Mouse (Mus musculus) midbrain, embryonic 11.5 days (tissue): ENCODE measurements around the gene 9130213A22Rik. TPM values are rescaled to one million over a fixed set of nuclear protein-coding genes. Genes with fewer than 3 reads are reported as not detected.

Experiments used
- ATAC-seq: fragments of 200-750 bp; cut with Nextera tagmentation; 2 replicates; pipeline ENCODE4 v1.8.0; 2017; ENCODE audit warnings: moderate TSS enrichment, moderate library complexity; ENCODE audit not compliant: low FRiP score
- DNase-seq: peaks from one replicate; pipeline ENCODE4 v3.0.0; 2015; ENCODE audit warnings: low spot score; ENCODE audit errors: missing footprints
- H3K27ac ChIP-seq: fragments of 300-500 bp; sonication (generic); 2 replicates; pipeline ENCODE4 v1.5.1; 2014; ENCODE audit warnings: low read depth, low read length
- H3K27me3 ChIP-seq: fragments of 300-500 bp; sonication (generic); 2 replicates; pipeline ENCODE4 v1.6.1; 2014; ENCODE audit warnings: mild to moderate bottlenecking, low read length, moderate library complexity, mixed read lengths; ENCODE audit not compliant: control insufficient read depth, insufficient read depth
- H3K36me3 ChIP-seq: fragments of 300-500 bp; sonication (generic); 2 replicates; pipeline ENCODE4 v1.6.1; 2014; ENCODE audit warnings: mild to moderate bottlenecking, low read length, moderate library complexity, mixed read lengths; ENCODE audit not compliant: control insufficient read depth, insufficient read depth
- H3K4me1 ChIP-seq: fragments of 300-500 bp; sonication (generic); 2 replicates; pipeline ENCODE4 v1.6.1; 2014; ENCODE audit warnings: low read length; ENCODE audit not compliant: control insufficient read depth, insufficient read depth
- H3K4me2 ChIP-seq: fragments of 300-500 bp; sonication (generic); 2 replicates; pipeline ENCODE4 v1.6.1; 2014; ENCODE audit warnings: mild to moderate bottlenecking, moderate library complexity
- H3K4me3 ChIP-seq: fragments of 300-500 bp; sonication (generic); 2 replicates; pipeline ENCODE4 v1.5.1; 2014; ENCODE audit warnings: low read depth, low read length
- H3K9ac ChIP-seq: fragments of 300-500 bp; sonication (generic); 2 replicates; pipeline ENCODE4 v1.6.1; 2014; ENCODE audit warnings: low read length
- H3K9me3 ChIP-seq: fragments of 300-500 bp; sonication (generic); 2 replicates; pipeline ENCODE4 v1.6.1; 2016; ENCODE audit warnings: low read length; ENCODE audit not compliant: control insufficient read depth
- WGBS: fragments of 180-500 bp; shearing (Covaris S2); extraction: QIAGEN DNeasy Blood & Tissue Kit; methylation state at CpG from one replicate; pipeline ENCODE4 v1.1.7; 2014; 5-methylcytosine and 5-hydroxymethylcytosine counted together
- polyA plus RNA-seq: library from polyadenylated mRNA; unstranded; fragments of >200 nt; fragmentation: Nextera tagmentation; extraction: Ambion mirVana; gene quantifications from 2 replicates; pipeline ENCODE4 v1.2.1, GENCODE M21; 2014

Gene 9130213A22Rik
- polyA plus RNA-seq, 1 experiment from 2014 or later: 0.11 TPM

GRCm38 (mm10) chr11:69111051-69111810 lies 11.2 kb downstream of the 9130213A22Rik start:
- ATAC-seq: 0 out of 2 replicates have a peak, but pooled peaks have one; percentile 46
- WGBS: 7% methylated on average over 21 of the region's 21 CpGs
- no peak overlapping the region for H3K27ac ChIP-seq

DNA sequence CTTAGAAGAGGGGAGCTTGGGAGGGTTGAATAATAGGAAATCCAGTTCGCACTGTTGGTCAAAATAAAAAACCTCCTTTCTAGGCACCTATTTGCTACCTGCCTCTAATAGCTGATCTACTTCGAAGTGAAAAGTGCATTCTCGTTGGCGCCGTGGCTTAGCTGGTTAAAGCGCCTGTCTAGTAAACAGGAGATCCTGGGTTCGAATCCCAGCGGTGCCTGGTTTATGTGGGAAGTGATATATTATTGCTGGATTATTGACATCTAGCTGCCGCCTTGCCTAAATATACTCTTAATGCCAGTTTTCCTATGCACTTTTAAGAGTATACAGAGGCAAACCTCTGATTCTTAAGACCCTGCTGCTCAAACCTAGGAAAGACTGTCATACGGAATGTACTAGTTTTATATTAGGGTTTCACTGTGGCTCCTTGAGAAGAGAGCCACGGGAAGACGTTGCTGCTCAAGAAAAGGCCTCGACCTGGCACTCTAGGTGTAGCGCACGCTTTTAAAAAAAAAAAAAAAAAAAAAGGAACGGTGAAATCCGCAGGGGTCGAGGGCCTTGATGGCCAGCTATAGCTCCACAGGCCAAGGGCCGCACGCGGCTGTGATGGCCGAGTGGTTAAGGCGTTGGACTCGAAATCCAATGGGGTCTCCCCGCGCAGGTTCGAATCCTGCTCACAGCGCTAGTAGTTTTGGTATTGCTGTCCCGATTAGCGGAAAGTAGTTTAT lies 11.9 kb downstream of the 9130213A22Rik start:
- H3K27ac ChIP-seq: no peak overlapping the region
- under 1% methylated on average over 30 of the region's 30 CpGs for WGBS
- peak; percentile 59; the same call in 1 of the 2 replicates for ATAC-seq

More at GRCm38 (mm10) chr11:69111051-69111810, 11.2 kb downstream of the 9130213A22Rik start:
- Histone ChIP-seq H3K4me2 (peak overlapping the region; percentile 55), H3K4me1 (peaks cover 6% of the 10 kb centered on the region), H3K9me3 (no peaks in the 10 kb centered on the region), H3K9ac (peak overlapping the region; percentile 56), H3K4me3 (peak overlapping the region; percentile 45), H3K36me3 (peaks cover 5% of the 10 kb centered on the region; the same call in 1 of the 2 replicates), H3K27me3 (peaks cover 2% of the 10 kb centered on the region)
- DNase-seq: peak; percentile 95

DNA sequence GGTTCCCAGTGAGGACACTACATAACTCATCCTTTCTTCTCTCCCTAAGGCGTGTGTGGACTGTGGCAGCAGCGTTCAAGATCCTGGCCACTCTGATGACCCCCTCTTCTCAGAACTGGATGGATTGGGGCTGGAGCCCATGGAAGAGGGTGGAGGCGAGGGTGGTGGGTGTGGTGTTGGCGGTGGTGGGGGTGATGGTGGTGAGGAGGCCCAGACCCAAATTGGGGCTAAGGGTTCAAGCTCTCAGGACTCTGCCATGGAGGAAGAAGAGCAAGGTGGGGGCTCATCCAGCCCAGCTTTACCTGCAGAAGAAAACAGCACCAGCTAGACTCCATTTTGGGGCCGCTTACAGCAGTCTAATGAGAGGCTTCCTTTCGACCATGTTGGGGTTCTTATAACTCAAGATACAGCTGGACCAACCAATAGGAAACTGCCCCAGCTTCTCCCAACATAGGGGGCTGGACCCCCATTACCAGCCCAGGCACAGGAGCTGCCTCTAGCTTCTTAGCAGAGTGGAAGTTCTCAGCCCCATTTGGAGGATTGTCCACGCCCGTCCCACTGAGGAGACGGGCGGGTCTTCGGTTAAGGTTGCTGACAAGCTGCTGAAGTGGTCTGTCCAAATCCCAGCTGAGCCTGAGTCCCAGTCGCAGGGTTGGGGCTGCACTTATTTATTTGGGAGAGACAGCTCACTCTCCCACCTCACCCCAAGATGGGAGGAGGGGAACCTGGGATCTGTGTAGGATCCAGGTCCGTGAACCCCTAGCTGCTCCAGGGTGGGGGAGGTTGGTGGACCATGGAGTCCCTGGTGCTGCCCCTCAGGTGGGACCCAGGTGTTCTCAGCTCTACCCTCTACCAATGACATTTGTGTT lies 13.1 kb downstream of the 9130213A22Rik start:
- Histone ChIP-seq H3K36me3 (peaks cover 12% of the 10 kb centered on the region), H3K27ac (no peak overlapping the region), H3K27me3 (no peaks in the 10 kb centered on the region), H3K9me3 (no peaks in the 10 kb centered on the region), H3K9ac (no peak overlapping the region), H3K4me1 (peaks cover 6% of the 10 kb centered on the region), H3K4me2 (no peak overlapping the region), H3K4me3 (no peak overlapping the region)
- DNase-seq (no peak), ATAC-seq (no peak)
- WGBS: 83% methylated on average over 13 of the region's 13 CpGs

More for the DNA sequence above, 11.9 kb downstream of the 9130213A22Rik start:
- Histone ChIP-seq H3K36me3 (peaks cover 10% of the 10 kb centered on the region), H3K9me3 (no peaks in the 10 kb centered on the region), H3K4me3 (peak overlapping the region; percentile 45), H3K9ac (peak overlapping the region; percentile 56; the same call in 1 of the 2 replicates), H3K4me2 (peak overlapping the region; percentile 55), H3K27me3 (peaks cover 1% of the 10 kb centered on the region; the same call in 1 of the 2 replicates), H3K4me1 (peaks cover 6% of the 10 kb centered on the region)
- peak; percentile 100 for DNase-seq

DNA sequence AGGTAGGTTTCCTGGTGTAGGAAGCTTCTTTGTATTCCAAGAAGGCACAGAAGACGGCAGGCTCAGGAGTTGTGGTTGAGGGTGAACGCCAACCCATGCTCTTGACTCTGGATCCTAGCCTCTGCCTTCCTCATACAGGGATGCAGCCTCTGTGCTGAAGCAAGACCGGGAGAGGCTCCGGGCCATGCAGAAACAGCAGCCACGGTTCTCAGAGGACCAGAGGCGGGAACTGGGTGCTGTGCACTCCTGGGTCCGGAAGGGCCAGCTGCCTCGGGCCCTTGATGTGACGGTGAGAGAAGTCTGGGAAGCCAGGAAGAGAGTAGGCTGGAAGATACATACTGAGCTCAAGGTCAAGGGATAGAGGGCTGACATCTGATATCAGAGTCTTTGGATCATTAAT lies 14.2 kb downstream of the 9130213A22Rik start:
- no peak overlapping the region for H3K27ac ChIP-seq
- DNase-seq (no peak), ATAC-seq (no peak)
- H3K9me3 ChIP-seq: no peaks in the 10 kb centered on the region
- H3K4me3 ChIP-seq: no peak overlapping the region
- no peak overlapping the region for H3K4me2 ChIP-seq
- peaks cover 6% of the 10 kb centered on the region for H3K4me1 ChIP-seq
- H3K27me3 ChIP-seq: no peaks in the 10 kb centered on the region
- H3K36me3 ChIP-seq: peaks cover 14% of the 10 kb centered on the region
- H3K9ac ChIP-seq: no peak overlapping the region
- WGBS: 87% methylated on average over 9 of the region's 9 CpGs

DNA sequence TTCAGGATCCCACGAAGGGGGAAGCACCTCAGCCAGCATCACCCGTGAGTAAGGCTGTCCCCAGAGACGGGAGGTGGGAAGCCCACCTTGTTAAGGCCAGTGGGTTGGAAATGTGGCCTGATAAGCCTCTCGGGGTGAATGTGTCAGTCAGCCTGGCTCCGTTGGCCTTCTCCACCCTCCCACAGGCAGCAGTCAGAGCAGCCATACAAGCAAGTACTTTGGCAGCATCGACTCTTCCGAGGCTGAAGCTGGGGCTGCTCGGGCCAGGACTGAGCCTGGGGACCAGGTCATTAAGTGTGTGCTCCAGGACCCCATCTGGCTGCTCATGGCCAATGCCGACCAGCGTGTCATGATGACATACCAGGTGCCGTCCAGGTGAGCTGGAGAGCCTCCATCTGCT lies 14.7 kb downstream of the 9130213A22Rik start:
- no peak overlapping the region for H3K4me2 ChIP-seq
- 93% methylated on average over 11 of the region's 11 CpGs for WGBS
- H3K27me3 ChIP-seq: no peaks in the 10 kb centered on the region
- no peak overlapping the region for H3K27ac ChIP-seq
- peaks cover 6% of the 10 kb centered on the region for H3K4me1 ChIP-seq
- DNase-seq (no peak), ATAC-seq (no peak)
- no peaks in the 10 kb centered on the region for H3K9me3 ChIP-seq
- no peak overlapping the region for H3K4me3 ChIP-seq
- peaks cover 14% of the 10 kb centered on the region for H3K36me3 ChIP-seq
- H3K9ac ChIP-seq: no peak overlapping the region

DNA sequence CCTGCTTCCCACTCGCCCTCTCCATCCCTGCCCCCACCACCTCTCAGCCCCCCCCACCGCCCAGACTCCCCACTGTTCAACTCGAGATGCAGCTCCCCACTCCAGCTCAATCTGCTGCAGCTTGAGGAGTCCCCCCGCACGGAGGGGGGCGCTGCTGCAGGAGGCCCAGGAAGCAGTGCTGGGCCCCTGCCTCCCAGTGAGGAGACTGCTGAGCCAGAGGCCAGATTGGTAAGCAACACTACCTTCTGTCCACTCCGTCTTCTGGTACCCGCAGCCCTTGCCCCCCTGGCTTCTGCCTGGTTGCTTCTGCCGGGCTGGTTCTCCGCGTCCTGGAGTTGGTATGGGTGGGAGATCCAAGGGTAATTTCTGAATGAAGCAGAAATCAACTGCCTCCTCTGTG lies 15.5 kb downstream of the 9130213A22Rik start:
- Histone ChIP-seq H3K4me3 (no peak overlapping the region), H3K4me2 (no peak overlapping the region), H3K4me1 (peaks cover 6% of the 10 kb centered on the region), H3K27me3 (no peaks in the 10 kb centered on the region), H3K27ac (no peak overlapping the region), H3K9ac (no peak overlapping the region), H3K9me3 (no peaks in the 10 kb centered on the region), H3K36me3 (peaks cover 14% of the 10 kb centered on the region)
- WGBS: 82% methylated on average over 11 of the region's 11 CpGs
- DNase-seq: no peak
- no peak for ATAC-seq

DNA sequence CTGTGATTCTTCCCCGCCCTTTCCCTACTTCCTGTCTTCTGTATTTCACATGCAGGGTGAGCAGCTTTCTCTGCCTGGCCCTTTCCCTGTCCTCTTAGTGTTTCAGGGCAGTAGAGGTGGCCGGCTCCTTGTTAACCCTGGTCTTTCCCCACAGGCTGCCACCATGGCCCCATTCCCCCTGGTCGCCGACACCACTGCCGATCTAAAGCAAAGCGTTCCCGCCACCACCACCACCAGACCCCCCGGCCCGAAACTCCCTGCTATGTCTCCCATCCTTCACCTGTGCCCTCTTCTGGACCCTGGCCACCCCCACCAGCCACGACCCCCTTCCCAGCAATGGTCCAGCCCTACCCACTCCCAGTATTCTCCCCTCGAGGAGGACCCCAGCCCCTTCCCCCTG lies 16.1 kb downstream of the 9130213A22Rik start:
- ATAC-seq (no peak), DNase-seq (no peak)
- Histone ChIP-seq H3K9me3 (no peaks in the 10 kb centered on the region), H3K4me1 (peaks cover under 1% of the 10 kb centered on the region; the same call in 1 of the 2 replicates), H3K36me3 (peaks cover 14% of the 10 kb centered on the region), H3K9ac (no peak overlapping the region), H3K27me3 (no peaks in the 10 kb centered on the region), H3K27ac (no peak overlapping the region), H3K4me2 (no peak overlapping the region), H3K4me3 (no peak overlapping the region)
- 95% methylated on average over 11 of the region's 11 CpGs for WGBS

GRCm38 (mm10) chr11:69105796-69106195 lies 16.6 kb downstream of the 9130213A22Rik start:
- H3K27me3 ChIP-seq: no peaks in the 10 kb centered on the region
- 85% methylated on average over 2 of the region's 2 CpGs for WGBS
- ATAC-seq: no peak
- DNase-seq: no peak
- H3K4me1 ChIP-seq: no peaks in the 10 kb centered on the region
- no peak overlapping the region for H3K4me3 ChIP-seq
- H3K4me2 ChIP-seq: no peak overlapping the region
- no peak overlapping the region for H3K27ac ChIP-seq
- H3K36me3 ChIP-seq: peaks cover 14% of the 10 kb centered on the region
- no peak overlapping the region for H3K9ac ChIP-seq
- H3K9me3 ChIP-seq: no peaks in the 10 kb centered on the region
